Mouse (Mus musculus): ENCODE results near the gene Specc1. TPM values are rescaled to one million over a fixed set of nuclear protein-coding genes. Genes with fewer than 3 reads are reported as not detected.

Specc1 gene
- polyA plus RNA-seq, 1 experiment from 2014 or later: 11.1 TPM

DNA sequence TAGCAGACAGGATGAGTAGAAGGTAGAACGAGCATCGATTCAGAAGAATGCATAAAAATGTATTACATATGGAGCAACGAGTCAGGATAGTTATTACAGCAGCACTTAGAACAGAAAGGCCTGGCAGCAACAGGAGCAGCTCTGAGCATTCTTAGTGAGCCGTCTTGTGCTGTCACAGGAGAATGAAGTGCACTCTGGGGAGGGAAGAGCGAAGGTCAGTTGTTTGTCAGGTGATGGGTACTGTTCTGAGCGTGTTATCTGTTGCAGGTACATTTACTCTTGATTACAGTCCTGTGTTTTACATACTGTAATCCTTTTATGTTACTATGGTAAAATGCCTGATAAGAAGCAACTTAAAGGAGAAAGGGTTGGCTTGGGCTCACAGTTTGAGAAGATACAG lies 224.2 kb downstream of the Specc1 start:
- Histone ChIP-seq H3K27ac (no peak overlapping the region), H3K9me3 (replicated peaks) (no peaks in the 10 kb centered on the region), H3K9ac (no peak overlapping the region), H3K4me2 (no peak overlapping the region), H3K4me1 (replicated peaks) (no peaks in the 10 kb centered on the region), H3K4me3 (no peak overlapping the region), H3K27me3 (no peaks in the 10 kb centered on the region), H3K36me3 (no peaks in the 10 kb centered on the region)
- 87% methylated on average over 6 of the region's 6 CpGs for WGBS
- no peak for ATAC-seq (replicated peaks; ENCODE audit: insufficient number of reproducible peaks, insufficient read depth, low FRiP score, low read depth)

DNA sequence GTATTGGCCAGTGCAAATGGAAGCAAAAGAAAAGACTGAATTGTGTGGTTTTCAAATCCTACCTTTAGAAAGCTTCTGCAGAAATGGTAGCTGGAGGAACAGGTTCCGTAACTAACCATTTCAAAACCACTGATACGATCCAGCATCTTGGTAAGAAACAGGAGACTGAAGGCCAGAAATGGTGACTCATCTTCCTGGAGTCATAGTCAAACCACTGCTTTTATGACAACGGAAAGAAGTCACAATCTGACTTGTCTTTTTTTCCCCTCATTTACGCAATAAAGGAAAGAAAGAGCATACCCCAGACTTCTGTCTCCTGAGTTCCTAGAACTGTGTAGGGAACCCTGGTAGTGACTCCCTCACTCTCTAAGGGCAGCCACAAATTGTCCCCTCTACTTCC lies 228.3 kb downstream of the Specc1 start:
- no peaks in the 10 kb centered on the region for H3K27me3 ChIP-seq
- H3K36me3 ChIP-seq: no peaks in the 10 kb centered on the region
- no peaks in the 10 kb centered on the region for H3K4me1 ChIP-seq (replicated peaks)
- ATAC-seq (replicated peaks; ENCODE audit: insufficient number of reproducible peaks, insufficient read depth, low FRiP score, low read depth): no peak
- no peak overlapping the region for H3K9ac ChIP-seq
- no peak overlapping the region for H3K4me3 ChIP-seq
- H3K9me3 ChIP-seq (replicated peaks): no peaks in the 10 kb centered on the region
- H3K4me2 ChIP-seq: no peak overlapping the region
- H3K27ac ChIP-seq: no peak overlapping the region
- 67% methylated on average over 4 of the region's 4 CpGs for whole genome bisulfite sequencing

DNA sequence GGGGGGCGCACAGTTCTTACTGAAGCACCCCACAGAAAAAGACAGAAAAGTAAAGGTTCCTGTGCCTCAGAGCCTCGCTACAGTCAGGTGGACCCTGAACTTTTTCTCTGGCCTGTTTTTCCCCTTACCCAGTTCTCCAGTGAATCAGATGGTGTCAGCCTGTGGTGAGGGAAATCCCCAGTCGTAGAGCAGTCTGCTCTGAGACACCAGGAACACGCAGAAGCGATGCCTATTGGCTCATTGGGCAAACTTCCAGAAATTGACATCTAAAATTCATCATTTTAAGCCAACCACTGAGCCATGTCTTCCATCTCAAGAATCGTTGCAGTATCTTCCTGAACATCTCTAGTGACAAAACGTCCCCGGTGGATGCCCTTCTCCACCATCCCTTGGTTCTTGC lies 230.5 kb downstream of the Specc1 start:
- Histone ChIP-seq H3K27me3 (no peaks in the 10 kb centered on the region), H3K4me3 (no peak overlapping the region)
- WGBS: 76% methylated on average over 8 of the region's 8 CpGs

DNA sequence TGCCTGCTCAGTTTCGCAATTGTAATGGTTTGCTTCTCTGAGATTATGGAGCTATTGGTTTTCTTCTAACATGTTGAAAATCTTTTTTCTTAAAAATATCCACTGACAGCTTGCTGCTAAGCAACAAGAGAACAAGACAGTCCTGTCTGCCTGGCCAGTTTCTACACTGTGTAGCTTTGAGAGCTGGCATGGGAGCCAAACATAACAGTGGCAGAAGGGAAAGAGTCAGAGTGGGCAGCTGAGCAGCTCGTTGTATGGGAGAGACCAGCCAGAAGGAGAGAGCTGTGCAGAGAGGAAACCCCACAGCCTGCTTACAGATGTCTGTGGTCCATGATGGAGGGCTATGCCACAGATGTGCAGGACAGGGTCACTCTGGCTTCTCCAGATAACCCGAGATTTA lies 235.5 kb downstream of the Specc1 start:
- Histone ChIP-seq H3K9me3 (replicated peaks) (no peaks in the 10 kb centered on the region), H3K4me2 (no peak overlapping the region), H3K4me3 (no peak overlapping the region), H3K27me3 (no peaks in the 10 kb centered on the region), H3K4me1 (replicated peaks) (no peaks in the 10 kb centered on the region), H3K9ac (no peak overlapping the region), H3K36me3 (no peaks in the 10 kb centered on the region), H3K27ac (no peak overlapping the region)
- 70% methylated on average over 3 of the region's 3 CpGs for WGBS
- ATAC-seq (replicated peaks; ENCODE audit: insufficient number of reproducible peaks, insufficient read depth, low FRiP score, low read depth): no peak

More for the DNA sequence above, 230.5 kb downstream of the Specc1 start:
- Histone ChIP-seq H3K4me2 (no peak overlapping the region), H3K9me3 (replicated peaks) (no peaks in the 10 kb centered on the region), H3K36me3 (no peaks in the 10 kb centered on the region), H3K27ac (no peak overlapping the region), H3K4me1 (replicated peaks) (no peaks in the 10 kb centered on the region), H3K9ac (no peak overlapping the region)
- no peak for ATAC-seq (replicated peaks; ENCODE audit: insufficient number of reproducible peaks, insufficient read depth, low FRiP score, low read depth)

DNA sequence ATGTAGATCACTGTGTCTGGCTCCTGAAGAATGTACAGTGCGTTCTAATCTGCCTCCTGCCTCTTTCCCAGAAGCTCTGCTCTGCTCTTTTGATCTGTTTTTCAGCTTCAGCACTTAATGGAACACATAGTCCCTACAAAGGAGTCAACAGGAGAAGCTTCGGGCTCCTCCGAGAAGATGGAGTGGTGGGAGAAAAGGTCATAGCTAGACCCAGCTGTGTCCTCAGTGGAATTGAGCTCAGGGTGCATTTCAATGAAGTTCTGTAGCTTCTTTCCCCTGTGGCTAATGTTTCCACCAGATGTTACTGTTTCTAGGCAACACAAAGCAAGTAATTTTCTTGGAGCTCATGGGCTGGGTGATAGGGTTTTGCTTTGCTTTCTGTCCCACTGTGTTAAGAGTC lies 236.6 kb downstream of the Specc1 start:
- Histone ChIP-seq H3K27ac (no peak overlapping the region), H3K4me3 (no peak overlapping the region), H3K36me3 (no peaks in the 10 kb centered on the region), H3K4me2 (no peak overlapping the region), H3K27me3 (no peaks in the 10 kb centered on the region), H3K4me1 (replicated peaks) (no peaks in the 10 kb centered on the region), H3K9ac (no peak overlapping the region), H3K9me3 (replicated peaks) (no peaks in the 10 kb centered on the region)
- no peak for ATAC-seq (replicated peaks; ENCODE audit: insufficient number of reproducible peaks, insufficient read depth, low FRiP score, low read depth)
- 83% methylated on average over 3 of the region's 3 CpGs for WGBS

DNA sequence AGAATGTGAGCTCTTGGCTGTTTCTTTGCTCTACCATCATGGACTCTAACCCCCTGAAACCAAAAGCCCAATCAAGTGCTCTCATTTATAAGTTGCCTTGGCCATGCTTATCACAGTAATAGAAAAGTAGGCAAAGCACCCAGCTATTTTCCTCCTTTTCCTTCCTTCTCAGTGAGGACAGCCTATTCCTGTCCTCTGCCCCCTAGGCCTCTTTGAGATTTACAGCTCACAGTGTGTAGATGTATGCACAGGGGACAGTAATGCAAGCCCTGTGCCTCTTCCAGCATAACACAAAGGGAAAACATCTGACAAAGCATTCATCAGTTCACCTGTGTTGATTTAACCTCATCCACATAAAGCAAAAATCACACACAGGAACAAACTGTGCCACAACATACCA lies 237.7 kb downstream of the Specc1 start:
- Histone ChIP-seq H3K36me3 (no peaks in the 10 kb centered on the region), H3K9me3 (replicated peaks) (no peaks in the 10 kb centered on the region), H3K4me1 (replicated peaks) (no peaks in the 10 kb centered on the region), H3K27ac (no peak overlapping the region), H3K27me3 (no peaks in the 10 kb centered on the region), H3K4me3 (no peak overlapping the region), H3K4me2 (no peak overlapping the region), H3K9ac (no peak overlapping the region)
- ATAC-seq (replicated peaks; ENCODE audit: insufficient number of reproducible peaks, insufficient read depth, low FRiP score, low read depth): no peak

DNA sequence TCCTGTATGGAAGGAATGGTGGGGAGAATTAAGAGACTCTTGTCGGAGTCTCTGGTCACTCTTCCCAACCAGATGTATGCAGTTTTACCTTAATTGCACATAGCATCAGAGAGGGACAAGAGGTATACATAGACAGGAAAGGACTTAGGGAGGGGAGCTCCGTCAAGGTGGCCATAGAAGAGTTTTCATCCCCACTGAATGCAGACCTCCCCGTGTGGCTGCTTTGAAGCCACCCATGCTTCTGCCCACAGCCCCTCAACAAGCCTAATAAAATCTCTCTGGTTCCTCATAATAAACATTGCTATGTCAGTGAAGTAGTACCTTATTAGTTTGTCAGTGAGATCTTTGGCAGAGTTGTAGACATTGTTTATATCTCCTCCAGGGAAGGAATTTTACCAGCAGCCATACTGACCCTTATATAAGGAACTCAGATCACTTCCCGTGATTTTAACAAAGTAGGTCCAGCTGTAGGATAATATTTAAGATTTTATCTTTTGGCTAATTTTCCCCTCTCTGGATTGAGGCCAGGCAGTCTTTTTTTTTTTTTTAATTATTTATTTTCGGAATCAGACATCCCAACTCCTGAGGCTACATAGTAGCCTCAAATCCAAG lies 244.4 kb downstream of the Specc1 start:
- no peaks in the 10 kb centered on the region for H3K27me3 ChIP-seq
- WGBS: 66% methylated on average over 5 of the region's 5 CpGs
- no peak overlapping the region for H3K9ac ChIP-seq
- H3K4me1 ChIP-seq (replicated peaks): no peaks in the 10 kb centered on the region
- H3K9me3 ChIP-seq (replicated peaks): no peaks in the 10 kb centered on the region
- H3K4me2 ChIP-seq: no peak overlapping the region
- ATAC-seq (replicated peaks; ENCODE audit: insufficient number of reproducible peaks, insufficient read depth, low FRiP score, low read depth): no peak
- no peak overlapping the region for H3K27ac ChIP-seq
- no peaks in the 10 kb centered on the region for H3K36me3 ChIP-seq
- no peak overlapping the region for H3K4me3 ChIP-seq

DNA sequence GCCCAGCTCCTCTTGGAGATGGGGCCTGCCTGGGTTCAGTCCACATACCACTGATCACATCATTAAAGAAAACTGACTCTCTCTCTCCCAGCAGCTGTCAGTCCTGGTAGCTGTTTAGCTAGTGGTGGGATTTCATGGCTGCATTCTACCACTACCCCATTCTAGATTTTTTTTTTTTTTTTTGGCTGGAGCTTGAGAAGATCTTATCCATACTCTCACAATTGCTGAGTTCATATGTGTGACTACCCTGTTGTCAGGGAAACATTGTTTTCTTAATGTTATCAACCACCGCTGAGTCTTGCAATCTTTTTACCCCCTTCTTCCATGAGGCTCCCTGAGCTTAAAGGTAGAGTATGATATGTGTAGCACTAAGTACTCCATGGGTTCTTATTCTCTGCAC lies 246.1 kb downstream of the Specc1 start:
- no peaks in the 10 kb centered on the region for H3K9me3 ChIP-seq (replicated peaks)
- WGBS: 70% methylated on average over 1 of the region's 1 CpGs
- H3K4me2 ChIP-seq: no peak overlapping the region
- H3K27me3 ChIP-seq: no peaks in the 10 kb centered on the region
- no peaks in the 10 kb centered on the region for H3K4me1 ChIP-seq (replicated peaks)
- no peak overlapping the region for H3K4me3 ChIP-seq
- no peak overlapping the region for H3K27ac ChIP-seq
- H3K36me3 ChIP-seq: no peaks in the 10 kb centered on the region
- ATAC-seq (replicated peaks; ENCODE audit: insufficient number of reproducible peaks, insufficient read depth, low FRiP score, low read depth): no peak
- no peak overlapping the region for H3K9ac ChIP-seq

DNA sequence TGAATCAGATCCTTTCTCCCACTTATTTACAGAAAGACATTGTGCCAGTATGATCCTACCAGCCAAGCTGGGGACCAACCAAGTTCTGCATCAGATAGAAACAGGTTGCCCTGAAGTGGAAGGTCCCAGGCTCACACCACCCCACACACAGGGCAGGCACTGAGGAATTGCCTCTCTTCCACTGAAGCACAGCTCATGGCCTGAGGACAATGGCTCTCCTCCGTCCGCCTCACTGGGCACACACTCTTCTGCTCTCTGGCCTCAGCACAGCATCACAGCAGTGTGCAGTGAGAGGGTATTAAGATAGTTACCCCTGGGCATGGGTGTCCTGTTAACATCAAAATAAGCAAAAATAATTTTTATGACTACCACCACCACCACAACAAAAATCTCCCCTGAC lies 252.5 kb downstream of the Specc1 start:
- H3K4me2 ChIP-seq: no peak overlapping the region
- no peak for ATAC-seq (replicated peaks; ENCODE audit: insufficient number of reproducible peaks, insufficient read depth, low FRiP score, low read depth)
- no peaks in the 10 kb centered on the region for H3K27me3 ChIP-seq
- WGBS: 91% methylated on average over 2 of the region's 2 CpGs
- no peak overlapping the region for H3K9ac ChIP-seq
- H3K27ac ChIP-seq: no peak overlapping the region
- H3K36me3 ChIP-seq: no peaks in the 10 kb centered on the region
- H3K9me3 ChIP-seq (replicated peaks): no peaks in the 10 kb centered on the region
- no peaks in the 10 kb centered on the region for H3K4me1 ChIP-seq (replicated peaks)
- H3K4me3 ChIP-seq: no peak overlapping the region

DNA sequence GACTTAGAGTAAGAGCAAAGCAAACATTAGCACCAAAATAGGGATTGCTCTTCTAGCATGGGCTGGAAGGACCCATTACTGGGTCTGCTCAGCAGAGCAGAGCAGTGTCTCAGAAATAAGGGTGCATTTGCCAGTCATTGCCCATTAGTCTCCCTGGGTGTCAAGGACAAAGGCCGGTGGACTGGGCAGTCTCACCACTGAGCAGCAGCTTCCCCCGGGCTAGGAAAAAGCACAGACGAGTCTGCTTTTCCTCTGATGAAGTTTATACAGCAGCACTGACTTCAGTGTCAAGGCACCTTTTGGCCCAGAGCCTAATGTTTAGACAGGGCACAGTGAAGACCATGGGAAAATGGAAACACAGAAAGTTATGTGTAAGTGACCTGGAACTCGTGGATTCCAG lies 253.3 kb downstream of the Specc1 start:
- H3K4me1 ChIP-seq (replicated peaks): no peaks in the 10 kb centered on the region
- H3K4me2 ChIP-seq: no peak overlapping the region
- WGBS: 48% methylated on average over 4 of the region's 4 CpGs
- H3K4me3 ChIP-seq: no peak overlapping the region
- no peak overlapping the region for H3K9ac ChIP-seq
- H3K36me3 ChIP-seq: no peaks in the 10 kb centered on the region
- H3K27me3 ChIP-seq: no peaks in the 10 kb centered on the region
- no peak for ATAC-seq (replicated peaks; ENCODE audit: insufficient number of reproducible peaks, insufficient read depth, low FRiP score, low read depth)
- H3K9me3 ChIP-seq (replicated peaks): no peaks in the 10 kb centered on the region
- H3K27ac ChIP-seq: no peak overlapping the region

DNA sequence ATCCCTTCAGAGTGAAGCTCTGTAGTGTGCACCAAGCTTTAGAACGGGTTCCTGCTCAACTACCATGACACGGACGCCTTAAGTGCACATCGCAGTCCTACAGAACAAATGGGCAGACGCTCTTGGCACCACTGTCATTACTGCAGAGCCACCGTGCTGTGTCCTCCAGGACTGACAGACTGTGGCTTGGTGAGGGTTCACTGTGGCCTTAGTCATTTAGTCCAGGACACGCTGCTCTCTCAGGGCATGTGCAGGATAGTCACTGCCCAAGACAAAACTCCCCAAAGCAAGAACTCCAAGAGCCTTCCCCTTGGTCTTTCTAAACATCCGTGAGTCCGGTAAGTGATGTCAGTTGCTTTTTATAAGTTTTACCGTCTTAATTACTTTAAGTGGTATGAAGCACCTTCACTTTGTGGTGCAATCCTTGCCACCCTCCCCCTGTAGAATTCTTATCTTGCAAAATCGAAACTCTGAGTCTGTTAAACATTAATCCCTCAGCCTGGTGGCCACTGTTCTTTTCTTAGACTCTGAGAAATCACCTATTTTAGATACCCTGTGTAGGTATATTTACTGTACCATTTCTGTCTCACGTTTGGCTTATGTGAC lies 256.9 kb downstream of the Specc1 start:
- Histone ChIP-seq H3K4me3 (no peak overlapping the region), H3K4me2 (no peak overlapping the region), H3K27me3 (no peaks in the 10 kb centered on the region), H3K9ac (no peak overlapping the region), H3K27ac (no peak overlapping the region), H3K36me3 (no peaks in the 10 kb centered on the region), H3K4me1 (replicated peaks) (no peaks in the 10 kb centered on the region), H3K9me3 (replicated peaks) (no peaks in the 10 kb centered on the region)
- 84% methylated on average over 12 of the region's 12 CpGs for WGBS
- ATAC-seq (replicated peaks; ENCODE audit: insufficient number of reproducible peaks, insufficient read depth, low FRiP score, low read depth): no peak

DNA sequence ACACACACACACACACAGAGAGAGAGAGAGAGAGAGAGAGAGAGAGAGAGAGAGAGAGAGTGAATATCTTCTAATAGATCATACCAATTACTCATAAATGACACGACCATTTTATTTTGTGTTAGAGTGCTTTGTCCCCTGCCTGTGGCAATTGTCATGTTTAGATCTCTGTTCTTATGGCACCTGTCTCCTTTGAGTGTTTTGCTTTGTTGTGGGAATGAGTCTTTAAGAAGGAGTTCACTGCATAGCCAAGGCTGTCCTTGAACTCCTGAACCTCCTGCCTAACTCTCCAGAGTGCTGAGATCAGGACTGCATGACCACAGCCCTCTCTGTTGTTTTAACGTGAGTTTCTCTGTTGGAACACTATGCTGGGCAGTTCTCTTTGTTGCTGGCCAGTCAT lies 258.5 kb downstream of the Specc1 start:
- Histone ChIP-seq H3K4me1 (replicated peaks) (no peaks in the 10 kb centered on the region), H3K9me3 (replicated peaks) (no peaks in the 10 kb centered on the region), H3K27ac (no peak overlapping the region), H3K9ac (no peak overlapping the region), H3K4me2 (no peak overlapping the region), H3K36me3 (no peaks in the 10 kb centered on the region), H3K27me3 (no peaks in the 10 kb centered on the region), H3K4me3 (no peak overlapping the region)
- ATAC-seq (replicated peaks; ENCODE audit: insufficient number of reproducible peaks, insufficient read depth, low FRiP score, low read depth): no peak
- WGBS: 66% methylated on average over 2 of the region's 2 CpGs
